Mouse (Mus musculus): ENCODE data around the gene Tmem151b. TPM values are rescaled to one million over a fixed set of nuclear protein-coding genes. Genes with fewer than 3 reads are reported as not detected.

Tmem151b gene
- polyA plus RNA-seq (2017; shearing (Covaris generic)) = under 1 TPM in 1 of 2 experiments, not detected in 1; 0.95 TPM

GRCm38 (mm10) chr17:45549617-45550181, at the start of gene Tmem151b:
Tmem151b (minus strand) TSS chr17:45549677.

GRCm38 (mm10) chr17:45573087-45573779, 23.8 kb upstream of the Tmem151b start, which contains the start of gene Hsp90ab1:
Hsp90ab1 (minus strand) TSS chr17:45573271.

GRCm38 (mm10) chr17:45563655-45564530, 14.4 kb upstream of the Tmem151b start, which contains the start of gene Slc35b2:
Slc35b2 (plus strand) TSS chr17:45563874.

DNA sequence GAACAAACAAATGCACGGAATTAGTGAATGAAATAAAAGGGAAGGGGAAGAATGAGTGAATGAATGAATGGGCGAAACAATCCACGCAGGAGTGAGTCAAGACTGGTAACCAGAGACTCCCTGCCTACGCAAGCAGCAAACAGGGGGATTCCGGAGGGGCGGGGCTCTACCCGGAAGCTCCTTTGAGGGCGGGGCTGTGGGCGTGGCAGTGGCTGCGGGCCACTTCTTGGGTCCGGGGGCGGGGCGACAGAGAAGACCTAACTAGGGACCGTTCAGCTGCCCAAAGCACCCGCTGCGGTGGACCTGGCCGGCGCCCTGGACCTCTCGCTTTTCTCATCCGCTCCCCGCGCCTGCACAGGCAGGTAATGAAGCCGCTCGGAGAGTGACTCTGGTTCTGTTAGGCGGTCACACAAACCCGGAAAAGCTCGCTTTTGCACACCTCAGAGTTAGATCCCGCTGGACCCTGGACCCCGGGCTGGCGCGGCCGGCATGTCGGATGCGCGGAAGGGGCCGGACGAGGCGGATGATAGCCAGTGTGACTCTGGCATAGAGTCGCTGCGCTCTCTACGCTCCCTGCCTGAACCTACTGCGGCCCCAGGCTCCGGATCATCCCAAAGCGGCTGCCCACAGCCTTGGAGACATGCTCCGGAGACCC, 6.1 kb upstream of the Tmem151b start, which contains the start of gene Nfkbie:
Gene Nfkbie, plus strand, starts transcription at position 252 of the 655 bp plus-strand sequence.

DNA sequence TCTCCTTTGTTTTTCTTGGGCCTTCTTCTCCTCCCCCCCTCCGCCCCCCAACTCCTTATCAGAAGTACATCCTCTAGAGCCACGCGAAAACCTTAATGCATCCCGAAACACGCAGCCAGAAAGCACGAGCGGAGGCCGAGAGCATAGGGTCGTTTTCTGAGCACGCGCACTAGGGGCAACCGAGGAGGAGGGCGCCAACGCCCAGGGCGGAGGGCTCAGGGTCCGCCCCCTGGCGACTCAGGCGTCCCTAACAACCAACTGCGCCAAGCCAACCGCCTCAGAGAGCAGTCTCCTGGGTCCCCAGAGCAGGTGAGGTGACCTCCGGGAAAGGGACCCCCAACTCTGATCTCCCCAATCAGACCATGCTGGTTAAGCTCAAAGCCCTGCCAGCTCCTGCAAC, 26.2 kb downstream of the Tmem151b start, which contains the start of gene Tcte1:
Gene Tcte1, plus strand, starts transcription at position 172 of the 400 bp plus-strand sequence.

DNA sequence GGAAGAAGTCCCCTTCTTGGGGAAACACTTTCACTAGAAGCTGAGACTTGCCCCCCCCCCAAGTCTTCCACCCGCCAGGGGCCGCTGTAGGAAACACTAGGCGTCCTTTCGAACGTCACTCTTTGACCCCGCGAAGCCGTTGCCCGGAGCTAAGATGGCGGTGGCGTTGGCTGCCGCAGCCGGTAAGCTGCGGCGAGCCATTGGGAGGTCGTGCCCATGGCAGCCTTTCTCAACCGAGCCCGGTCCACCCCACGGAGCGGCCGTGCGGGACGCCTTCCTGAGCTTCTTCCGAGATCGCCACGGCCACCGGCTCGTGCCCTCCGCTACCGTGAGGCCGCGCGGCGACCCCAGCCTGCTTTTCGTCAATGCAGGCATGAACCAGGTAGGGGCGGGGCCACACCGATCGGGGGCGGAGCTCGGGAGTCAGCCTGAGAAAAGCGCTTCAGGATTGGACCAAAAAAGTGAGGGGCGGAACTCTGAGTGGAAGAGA, 42.7 kb downstream of the Tmem151b start, which contains the start of gene Aars2:
Gene Aars2, plus strand, starts transcription at position 142 of the 490 bp plus-strand sequence.

Other genes starting within 250 kb of the Tmem151b start
- gene Cdc5l, start 115.9 kb downstream of the Tmem151b start, polyA plus RNA-seq (2017; shearing (Covaris generic)) = 10 to 100 TPM; 78.5 to 87.9 TPM
- gene Spats1, start 74.3 kb downstream of the Tmem151b start, polyA plus RNA-seq (2017; shearing (Covaris generic)) = 1 to 10 TPM in 1 of 2 experiments, under 1 TPM in 1; 0.81 to 3.0 TPM
- gene Aars2, start 42.8 kb downstream of the Tmem151b start, polyA plus RNA-seq (2017; shearing (Covaris generic)) = 10 to 100 TPM; 10.9 to 19.2 TPM
- under 1 TPM in 1 of 2 experiments, not detected in 1; 0.15 TPM for gene Tcte1, start 26.2 kb downstream of the Tmem151b start, polyA plus RNA-seq (2017; shearing (Covaris generic))
- 10 to 100 TPM; 60.9 to 66.6 TPM for gene Nfkbie, start 6.0 kb upstream of the Tmem151b start, polyA plus RNA-seq (2017; shearing (Covaris generic))
- 10 to 100 TPM; 60.0 to 69.0 TPM for gene Slc35b2, start 14.2 kb upstream of the Tmem151b start, polyA plus RNA-seq (2017; shearing (Covaris generic))
- gene Hsp90ab1, start 23.6 kb upstream of the Tmem151b start, polyA plus RNA-seq (2017; shearing (Covaris generic)) = 1,000 to 10,000 TPM in 1 of 2 experiments, 100 to 1,000 TPM in 1; 784 to 1,058 TPM
- gene Slc29a1, start 49.9 kb upstream of the Tmem151b start, polyA plus RNA-seq (2017; shearing (Covaris generic)) = 100 to 1,000 TPM; 102 to 129 TPM
- gene Mymx, start 52.4 kb upstream of the Tmem151b start, polyA plus RNA-seq (2017; shearing (Covaris generic)) = not detected
- 1 to 10 TPM in 1 of 2 experiments, under 1 TPM in 1; 0.70 to 1.0 TPM for gene Capn11, start 109.6 kb upstream of the Tmem151b start, polyA plus RNA-seq (2017; shearing (Covaris generic))
- gene Mrpl14, start 136.6 kb upstream of the Tmem151b start, polyA plus RNA-seq (2017; shearing (Covaris generic)) = 10 to 100 TPM; 69.1 to 69.2 TPM
- gene Tmem63b, start 137.2 kb upstream of the Tmem151b start, polyA plus RNA-seq (2017; shearing (Covaris generic)) = 10 to 100 TPM in 1 of 2 experiments, 1 to 10 TPM in 1; 9.2 to 13.5 TPM
- gene 1600014C23Rik, start 184.2 kb upstream of the Tmem151b start, polyA plus RNA-seq (2017; shearing (Covaris generic)) = not detected

All from inflammation-experienced regulatory T-cells (primary cell).